Mouse (Mus musculus) cerebellum, adult 2 months (tissue): ENCODE results near the gene Arel1.

Experiments
- CTCF ChIP-seq: fragments of 200-500 bp; IDR thresholded peaks from 2 replicates; pipeline ENCODE4 v1.5.1; 2011; ENCODE audit warnings: low read depth, mild to moderate bottlenecking, control low read depth, low read length, moderate library complexity, borderline replicate concordance; ENCODE audit not compliant: insufficient read depth
- POLR2A ChIP-seq: fragments of 200-500 bp; IDR thresholded peaks from 2 replicates; pipeline ENCODE4 v1.6.1; 2011; ENCODE audit warnings: low read length, control low read depth, borderline replicate concordance; ENCODE audit not compliant: insufficient read depth

GRCm38 (mm10) chr12:84999053-84999452 is 28.4 kb upstream of the Arel1 start:
- TF ChIP-seq POLR2A = no peak
- no peak for TF ChIP-seq CTCF
